Mouse (Mus musculus) neural tube, embryonic 11.5 days (tissue): ENCODE results near the gene Gramd1a. TPM values are rescaled to one million over a fixed set of nuclear protein-coding genes. Genes with fewer than 3 reads are reported as not detected.

ENCODE experiments used
- ATAC-seq: fragments of 200-750 bp; cut with Nextera tagmentation; 2 replicates; pipeline ENCODE4 v1.8.0; 2017; ENCODE audit warnings: moderate number of reproducible peaks, mild to moderate bottlenecking, moderate TSS enrichment, moderate library complexity; ENCODE audit not compliant: insufficient read depth, low FRiP score, low TSS enrichment
- DNase-seq: peaks from one replicate; pipeline ENCODE4 v3.0.0-alpha.2; 2015; ENCODE audit warnings: low spot score
- H3K27ac ChIP-seq: fragments of 300-500 bp; sonication (generic); 2 replicates; pipeline ENCODE4 v1.5.1; 2014; ENCODE audit warnings: low read depth, mild to moderate bottlenecking, low read length
- H3K27me3 ChIP-seq: fragments of 300-500 bp; sonication (generic); 2 replicates; pipeline ENCODE4 v1.6.1; 2014; ENCODE audit warnings: mild to moderate bottlenecking, low read length, mixed read lengths; ENCODE audit not compliant: control insufficient read depth, insufficient read depth
- H3K36me3 ChIP-seq: fragments of 300-500 bp; sonication (generic); 2 replicates; pipeline ENCODE4 v1.6.1; 2014; ENCODE audit warnings: mild to moderate bottlenecking, low read length, moderate library complexity, mixed read lengths; ENCODE audit not compliant: control insufficient read depth, insufficient read depth
- H3K4me1 ChIP-seq: fragments of 300-500 bp; sonication (generic); 2 replicates; pipeline ENCODE4 v1.6.1; 2014; ENCODE audit warnings: low read length, mixed read lengths; ENCODE audit not compliant: control insufficient read depth, insufficient read depth
- H3K4me2 ChIP-seq: fragments of 300-500 bp; sonication (generic); 2 replicates; pipeline ENCODE4 v1.6.1; 2014; ENCODE audit warnings: low read depth, mild to moderate bottlenecking, moderate library complexity
- H3K4me3 ChIP-seq: fragments of 300-500 bp; sonication (generic); 2 replicates; pipeline ENCODE4 v1.5.1; 2014; ENCODE audit warnings: low read depth, low read length
- H3K9ac ChIP-seq: fragments of 300-500 bp; sonication (generic); 2 replicates; pipeline ENCODE4 v1.6.1; 2014; ENCODE audit warnings: mild to moderate bottlenecking, low read length
- H3K9me3 ChIP-seq: fragments of 300-500 bp; sonication (generic); 2 replicates; pipeline ENCODE4 v1.6.1; 2016; ENCODE audit warnings: low read length; ENCODE audit not compliant: control insufficient read depth
- WGBS: fragments of 180-500 bp; shearing (Covaris S2); extraction: QIAGEN DNeasy Blood & Tissue Kit; methylation state at CpG from one replicate; pipeline ENCODE4 v1.1.7; 2014; 5-methylcytosine and 5-hydroxymethylcytosine counted together
- polyA plus RNA-seq: library from polyadenylated mRNA; unstranded; fragments of >200 nt; fragmentation: Nextera tagmentation; extraction: Ambion mirVana; gene quantifications from 2 replicates; pipeline ENCODE4 v1.2.1, GENCODE M21; 2014

The Gramd1a gene
- polyA plus RNA-seq, 1 experiment from 2014 or later: 159 TPM

DNA sequence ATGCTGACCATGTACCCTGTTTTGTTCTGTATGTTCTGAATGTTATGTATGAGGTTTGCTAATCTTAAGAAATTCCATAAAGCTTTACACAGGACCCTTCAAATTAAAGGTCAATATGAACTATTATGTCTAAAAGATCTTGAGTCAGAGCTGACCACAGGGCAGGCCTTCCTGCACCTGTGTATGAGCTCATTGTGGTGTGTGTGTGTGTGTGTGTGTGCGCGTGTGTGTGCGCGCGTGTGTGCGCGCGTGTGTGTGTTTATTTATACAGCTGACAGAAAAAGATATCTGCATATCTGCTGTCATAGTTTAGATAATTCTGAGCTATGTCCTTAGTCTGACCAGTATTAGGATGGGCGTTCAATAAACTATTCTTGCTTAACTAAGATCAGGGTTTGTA is 14.8 kb upstream of the Gramd1a start:
- no peaks in the 10 kb centered on the region for H3K36me3 ChIP-seq
- no peak overlapping the region for H3K27ac ChIP-seq
- no peaks in the 10 kb centered on the region for H3K27me3 ChIP-seq
- H3K4me3 ChIP-seq: no peak overlapping the region
- no peak overlapping the region for H3K9ac ChIP-seq
- H3K4me2 ChIP-seq: no peak overlapping the region
- no peaks in the 10 kb centered on the region for H3K4me1 ChIP-seq
- no peaks in the 10 kb centered on the region for H3K9me3 ChIP-seq
- DNase-seq: no peak
- no peak for ATAC-seq
- WGBS: 97% methylated on average over 9 of the region's 9 CpGs

DNA sequence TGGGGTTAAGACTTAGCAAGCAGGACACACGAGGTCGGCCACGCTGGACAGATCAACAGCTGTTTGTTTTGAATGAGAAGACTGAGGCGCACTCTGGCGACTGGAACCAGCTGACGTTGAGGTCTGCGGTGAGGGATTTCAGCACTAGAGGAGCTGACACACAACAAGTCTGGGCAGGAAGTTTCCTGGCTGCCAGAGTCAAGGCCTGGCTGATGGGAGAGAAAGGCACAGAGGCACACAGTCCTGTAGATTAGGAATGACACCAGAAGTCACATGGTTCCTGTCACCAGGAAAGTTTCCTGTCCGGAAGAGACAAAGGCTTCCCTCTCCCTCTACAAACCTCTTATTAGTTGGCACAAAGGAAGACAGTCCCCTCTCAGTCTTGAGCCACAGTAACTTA is 12.7 kb upstream of the Gramd1a start:
- no peak overlapping the region for H3K9ac ChIP-seq
- WGBS: 75% methylated on average over 8 of the region's 8 CpGs
- no peaks in the 10 kb centered on the region for H3K4me1 ChIP-seq
- no peak overlapping the region for H3K27ac ChIP-seq
- no peaks in the 10 kb centered on the region for H3K36me3 ChIP-seq
- no peak overlapping the region for H3K4me3 ChIP-seq
- no peak overlapping the region for H3K4me2 ChIP-seq
- DNase-seq: no peak
- no peaks in the 10 kb centered on the region for H3K27me3 ChIP-seq
- ATAC-seq: no peak
- no peaks in the 10 kb centered on the region for H3K9me3 ChIP-seq

GRCm38 (mm10) chr7:31164748-31165147 is 9.1 kb upstream of the Gramd1a start:
- no peaks in the 10 kb centered on the region for H3K9me3 ChIP-seq
- WGBS: 58% methylated on average over 1 of the region's 1 CpGs
- ATAC-seq: no peak

GRCm38 (mm10) chr7:31163666-31164577 is 8.2 kb upstream of the Gramd1a start:
- H3K4me1 ChIP-seq: no peaks in the 10 kb centered on the region
- WGBS: 64% methylated on average over 3 of the region's 3 CpGs
- no peaks in the 10 kb centered on the region for H3K9me3 ChIP-seq
- H3K4me2 ChIP-seq: no peak overlapping the region
- H3K27ac ChIP-seq: no peak overlapping the region
- no peak for ATAC-seq
- no peaks in the 10 kb centered on the region for H3K36me3 ChIP-seq
- H3K4me3 ChIP-seq: no peak overlapping the region
- no peak for DNase-seq
- no peaks in the 10 kb centered on the region for H3K27me3 ChIP-seq
- H3K9ac ChIP-seq: no peak overlapping the region

More at GRCm38 (mm10) chr7:31164748-31165147, 9.1 kb upstream of the Gramd1a start:
- H3K27me3 ChIP-seq: no peaks in the 10 kb centered on the region
- no peak overlapping the region for H3K27ac ChIP-seq
- H3K4me3 ChIP-seq: no peak overlapping the region
- H3K4me2 ChIP-seq: no peak overlapping the region
- no peak overlapping the region for H3K9ac ChIP-seq
- no peaks in the 10 kb centered on the region for H3K4me1 ChIP-seq
- no peaks in the 10 kb centered on the region for H3K36me3 ChIP-seq
- DNase-seq: no peak

DNA sequence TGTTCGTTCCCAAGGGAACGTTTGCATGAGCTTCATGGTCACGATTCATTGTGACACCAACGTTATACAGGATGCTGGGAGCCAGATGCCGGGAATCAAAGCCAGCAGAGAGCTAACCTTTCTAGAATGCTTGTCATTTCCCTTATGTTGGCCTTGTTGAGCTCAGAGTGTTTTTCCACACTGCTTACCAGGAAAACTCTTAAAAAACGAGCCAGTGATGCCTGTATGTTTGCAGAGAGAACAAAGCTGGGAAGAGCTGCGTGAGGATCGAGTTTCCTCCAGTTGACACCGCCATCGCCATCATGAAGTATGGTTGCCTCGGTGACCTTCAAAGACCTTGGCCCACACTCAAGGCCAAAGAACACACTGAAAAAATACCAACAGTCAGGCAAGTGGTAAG is 6.6 kb upstream of the Gramd1a start:
- WGBS: 70% methylated on average over 11 of the region's 11 CpGs
- no peak for DNase-seq
- Histone ChIP-seq H3K36me3 (no peaks in the 10 kb centered on the region), H3K4me2 (no peak overlapping the region), H3K27ac (no peak overlapping the region), H3K4me1 (no peaks in the 10 kb centered on the region), H3K4me3 (no peak overlapping the region), H3K27me3 (no peaks in the 10 kb centered on the region), H3K9ac (no peak overlapping the region), H3K9me3 (no peaks in the 10 kb centered on the region)
- ATAC-seq: no peak

- H3K4me2 ChIP-seq: no peak overlapping the region
- DNase-seq: no peak
- no peaks in the 10 kb centered on the region for H3K4me1 ChIP-seq
- no peak overlapping the region for H3K4me3 ChIP-seq
- H3K9me3 ChIP-seq: no peaks in the 10 kb centered on the region
- no peak overlapping the region for H3K9ac ChIP-seq
- no peak for ATAC-seq
- WGBS: 51% methylated on average over 3 of the region's 3 CpGs
- no peaks in the 10 kb centered on the region for H3K36me3 ChIP-seq
- H3K27ac ChIP-seq: no peak overlapping the region
- no peaks in the 10 kb centered on the region for H3K27me3 ChIP-seq
Measured at GRCm38 (mm10) chr7:31161831-31162230, 6.1 kb upstream of the Gramd1a start.

DNA sequence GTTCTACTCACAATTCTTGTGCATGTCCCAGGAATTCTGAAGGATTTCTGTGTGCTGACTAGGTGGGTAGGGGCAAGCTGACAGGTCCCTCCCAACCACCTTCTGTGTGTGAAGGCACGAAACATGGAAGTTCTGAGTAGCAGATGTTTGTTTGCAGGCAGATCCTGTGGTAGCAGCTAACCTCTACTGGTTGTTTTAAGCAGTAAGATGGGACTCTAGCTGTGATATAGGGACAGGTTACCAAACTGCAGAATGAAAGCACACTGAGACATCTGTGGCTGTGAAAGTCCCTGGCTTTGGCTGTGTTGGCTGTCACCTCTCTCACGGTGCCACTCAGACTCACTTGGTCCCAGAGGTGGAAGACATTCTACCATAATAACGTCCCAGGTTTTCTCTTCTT is 5.5 kb upstream of the Gramd1a start:
- no peak for ATAC-seq
- 76% methylated on average over 3 of the region's 3 CpGs for WGBS
- no peak for DNase-seq
- Histone ChIP-seq H3K36me3 (no peaks in the 10 kb centered on the region), H3K9me3 (no peaks in the 10 kb centered on the region), H3K4me1 (no peaks in the 10 kb centered on the region), H3K4me2 (no peak overlapping the region), H3K27me3 (no peaks in the 10 kb centered on the region), H3K9ac (no peak overlapping the region), H3K27ac (no peak overlapping the region), H3K4me3 (no peak overlapping the region)

DNA sequence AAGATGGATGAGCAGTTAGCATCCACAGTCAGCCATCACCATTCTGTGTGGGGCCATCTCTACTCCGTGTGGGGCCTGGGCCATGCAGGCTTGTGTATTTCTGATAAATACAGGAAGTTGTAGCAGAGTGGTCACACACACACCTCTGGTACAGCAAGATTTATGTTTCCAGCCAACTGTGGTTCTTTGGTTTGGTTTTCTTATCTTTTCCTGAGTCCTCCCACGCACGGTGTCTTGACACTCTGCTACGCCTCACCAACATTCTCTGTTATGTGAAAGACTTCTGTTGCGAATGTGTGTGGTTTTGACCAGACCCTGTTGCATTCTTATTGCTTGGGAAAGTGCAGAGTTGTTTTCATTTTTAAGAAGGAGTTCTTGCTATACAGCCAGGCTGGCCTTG is 5.1 kb upstream of the Gramd1a start:
- WGBS: 85% methylated on average over 5 of the region's 5 CpGs
- Histone ChIP-seq H3K9ac (no peak overlapping the region), H3K4me3 (no peak overlapping the region), H3K4me1 (no peaks in the 10 kb centered on the region), H3K27me3 (no peaks in the 10 kb centered on the region), H3K27ac (no peak overlapping the region), H3K36me3 (no peaks in the 10 kb centered on the region), H3K4me2 (no peak overlapping the region), H3K9me3 (no peaks in the 10 kb centered on the region)
- ATAC-seq (no peak), DNase-seq (no peak)
